Mouse (Mus musculus) ES-CJ7 (cell line): ENCODE results near the gene Fzr1.
A peak's percentile ranks its signal among the peaks of the same experiment; 100 is the strongest.

Source experiments
- DNase-seq: peaks from one replicate; pipeline ENCODE4 v3.0.0; 2011; ENCODE audit warnings: low read depth, low spot score

Gene Fzr1

DNA sequence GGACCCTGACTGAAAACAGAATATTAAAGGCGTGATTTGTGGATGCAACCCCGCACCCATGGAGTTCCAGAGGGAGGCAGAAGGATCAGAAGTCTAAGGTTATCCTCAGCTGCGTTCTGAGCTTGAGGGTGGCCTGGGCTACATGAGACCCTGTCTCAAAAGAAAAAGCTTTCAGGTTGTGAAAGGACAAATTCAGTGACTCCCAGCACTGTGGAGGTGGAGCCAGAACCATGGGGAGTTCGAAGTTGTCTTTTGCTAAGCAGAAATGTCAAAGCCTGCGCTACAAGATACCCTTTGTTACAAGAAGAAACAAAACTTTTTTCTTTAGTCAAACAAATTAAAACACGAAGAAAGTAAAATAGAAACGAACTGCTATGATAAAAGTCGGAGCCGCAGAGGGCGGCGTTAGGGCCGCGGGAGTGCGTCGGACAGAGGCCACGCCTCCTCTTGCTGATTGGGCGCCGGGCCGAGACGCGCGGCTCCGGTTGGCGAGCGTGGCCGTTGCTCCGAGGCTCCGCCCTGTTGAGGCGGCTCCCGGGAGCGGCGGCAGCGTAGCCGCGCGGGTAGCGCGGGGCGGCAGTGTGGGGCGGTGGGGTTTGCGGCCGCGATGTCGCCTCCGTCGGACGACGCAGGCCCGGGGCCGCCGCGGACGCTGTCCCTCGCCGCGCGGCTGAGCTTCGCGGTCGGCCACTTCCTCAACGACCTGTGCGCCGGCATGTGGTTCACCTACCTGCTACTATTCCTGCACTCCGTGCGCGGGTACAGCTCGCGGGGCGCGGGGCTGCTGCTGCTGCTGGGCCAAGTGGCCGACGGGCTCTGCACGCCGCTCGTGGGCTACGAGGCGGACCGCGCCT lies 21.1 kb downstream of the Fzr1 start, which contains the start of gene Mfsd12:
Gene Mfsd12 (plus strand): TSS at position 501 of the 854 bp plus-strand sequence.
- peak; percentile 81 for DNase-seq

DNA sequence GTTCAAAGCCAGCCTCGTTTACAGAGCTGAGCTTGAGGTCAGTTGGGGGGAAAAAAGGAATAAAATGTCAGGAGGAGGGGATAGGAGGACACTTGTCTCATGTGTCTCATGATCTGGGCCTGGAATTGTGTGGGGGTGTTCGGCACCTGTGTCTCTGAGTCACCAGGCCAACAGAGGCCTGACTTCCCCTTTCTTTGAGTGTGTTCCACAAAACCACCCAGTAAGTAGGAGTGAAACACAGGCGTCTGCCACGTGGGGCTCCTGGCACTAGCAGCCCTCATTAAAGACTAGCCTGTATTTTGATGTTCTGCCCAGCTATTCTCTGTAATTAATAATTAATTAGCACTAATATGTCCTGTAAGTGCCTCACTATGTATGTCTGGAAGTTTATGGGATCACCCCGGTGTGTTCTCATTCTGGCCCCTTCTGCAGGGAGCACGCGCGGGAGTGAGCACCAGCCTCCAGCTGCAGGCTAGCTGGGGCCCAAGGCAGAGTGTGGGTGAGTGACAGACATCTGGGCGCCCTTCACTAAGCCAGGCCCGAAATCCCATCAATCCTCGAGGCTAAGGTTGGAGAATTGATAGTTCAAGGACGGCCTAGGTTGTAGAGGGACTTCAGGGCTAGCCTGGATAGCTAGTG lies 21.8 kb downstream of the Fzr1 start:
- no peak for DNase-seq

DNA sequence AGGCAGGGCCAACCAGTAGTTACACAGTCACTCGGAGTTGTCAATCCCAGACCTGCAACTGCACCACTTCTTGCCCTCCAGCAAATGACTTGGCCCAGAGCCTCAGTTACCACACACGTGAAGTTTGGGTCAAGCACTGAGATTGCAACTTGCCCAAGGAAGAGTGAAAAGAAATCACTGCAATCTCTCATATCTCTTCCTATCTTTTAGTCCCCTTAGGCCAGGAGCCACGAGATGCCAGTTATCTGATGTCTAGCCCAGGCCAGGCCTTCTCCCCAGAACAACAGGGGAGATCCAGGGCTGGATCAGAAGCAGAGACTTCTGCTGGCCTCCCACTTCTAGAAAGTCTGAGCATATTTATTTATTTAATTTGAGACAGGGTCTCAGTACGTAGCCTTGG lies 22.8 kb downstream of the Fzr1 start:
- DNase-seq = no peak

DNA sequence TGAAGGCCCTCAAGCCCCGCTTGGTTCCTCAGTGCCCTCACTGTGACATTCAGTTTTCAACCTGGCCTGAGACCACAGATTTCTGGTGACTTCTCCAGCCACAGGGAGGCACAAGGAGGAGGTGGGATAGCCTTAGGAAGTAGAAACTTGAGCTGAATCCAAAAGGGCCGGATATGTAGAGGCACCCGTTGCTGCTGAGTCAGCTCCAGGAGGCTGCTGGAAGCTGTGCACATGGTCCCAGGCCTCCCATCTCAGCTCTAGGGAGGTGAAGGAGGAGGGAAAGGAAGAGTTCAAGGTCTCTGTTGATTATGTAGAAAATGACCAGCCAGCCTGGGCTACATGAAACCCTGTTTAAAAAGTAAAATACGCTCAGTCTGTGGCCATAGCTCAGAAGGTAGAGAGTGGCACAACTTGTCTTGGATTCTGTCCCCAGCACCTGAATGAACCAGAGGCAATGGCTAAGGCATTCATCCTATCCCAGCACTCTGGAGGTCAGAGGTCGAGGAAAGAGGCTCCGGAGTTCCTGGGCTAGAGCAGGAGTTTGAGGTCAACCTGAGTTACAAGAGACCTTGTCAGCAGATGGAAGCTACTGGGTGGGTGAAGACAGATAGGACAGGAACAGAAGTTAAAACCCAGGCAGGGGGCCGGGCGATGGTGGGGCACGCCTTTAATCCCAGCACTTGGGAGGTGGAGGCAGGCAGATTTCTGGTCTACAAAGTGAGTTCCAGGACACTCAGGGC lies 23.4 kb downstream of the Fzr1 start:
- peak; percentile 80 for DNase-seq

DNA sequence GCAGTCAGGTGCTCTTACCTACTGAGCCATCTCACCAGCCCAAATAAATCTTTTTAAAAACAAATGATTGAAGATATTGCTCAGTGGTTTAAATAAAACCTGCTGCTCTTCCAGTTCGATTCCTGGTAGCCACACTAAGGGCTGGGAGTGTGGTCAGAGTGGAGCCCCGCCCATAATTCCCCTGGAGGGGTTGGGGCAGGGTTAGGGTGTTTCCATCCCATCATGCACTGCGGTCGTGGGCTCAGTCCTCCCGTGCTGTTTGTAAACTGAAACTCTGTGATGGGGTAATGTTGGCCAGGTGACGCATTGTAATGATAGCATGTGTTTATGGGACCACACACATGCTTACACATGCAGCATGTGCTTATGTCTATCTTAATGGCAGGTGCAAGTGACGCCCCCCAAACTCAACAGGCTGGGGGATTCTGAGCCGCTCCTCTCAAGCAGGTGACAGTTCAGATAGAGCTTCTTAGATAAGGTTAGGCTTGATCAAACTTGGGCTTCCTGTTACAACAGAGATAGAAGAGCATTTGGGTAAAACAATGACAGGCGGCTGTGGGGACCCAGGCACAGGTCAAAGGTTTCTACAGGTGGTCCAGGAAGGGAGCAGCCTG lies 26.5 kb downstream of the Fzr1 start:
- DNase-seq = peak; percentile 89

DNA sequence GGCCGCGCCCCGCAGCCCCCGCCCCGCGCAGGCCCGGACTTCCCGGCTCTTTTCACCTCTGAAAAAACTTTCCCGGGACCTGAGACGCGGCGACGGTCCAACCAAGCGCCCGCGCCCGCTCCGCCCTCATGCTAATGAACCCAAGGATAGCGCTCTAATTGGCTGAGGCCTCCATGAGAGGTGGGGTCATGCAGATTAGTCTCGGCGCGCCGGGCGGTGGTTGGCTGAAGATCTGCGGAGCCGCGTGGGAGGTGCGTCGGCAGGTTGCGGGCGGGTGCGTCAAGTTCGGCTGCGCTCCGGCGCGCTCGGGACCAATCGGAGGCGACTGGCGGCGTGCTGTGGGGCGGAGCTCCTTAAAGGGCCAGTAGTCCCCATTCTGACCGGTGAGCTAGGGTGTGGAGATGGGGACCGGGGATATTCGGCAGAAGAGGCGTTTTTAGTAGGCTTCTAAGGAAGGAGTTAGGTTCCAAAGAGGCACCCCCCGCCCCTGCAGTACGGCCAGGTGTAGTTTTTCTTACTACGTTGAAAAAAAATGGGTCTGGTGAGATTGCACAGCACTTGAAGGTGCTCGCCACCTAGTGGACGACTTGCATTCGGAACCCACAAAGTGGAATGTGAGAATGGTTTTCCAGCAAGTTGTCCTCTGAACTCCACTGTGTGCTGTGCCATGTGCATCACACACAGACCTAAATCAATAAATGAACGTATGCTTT lies 27.8 kb downstream of the Fzr1 start, which contains the start of gene Hmg20b:
Gene Hmg20b (minus strand): TSS at position 130 of the 713 bp plus-strand sequence.
- DNase-seq = peak; percentile 99

DNA sequence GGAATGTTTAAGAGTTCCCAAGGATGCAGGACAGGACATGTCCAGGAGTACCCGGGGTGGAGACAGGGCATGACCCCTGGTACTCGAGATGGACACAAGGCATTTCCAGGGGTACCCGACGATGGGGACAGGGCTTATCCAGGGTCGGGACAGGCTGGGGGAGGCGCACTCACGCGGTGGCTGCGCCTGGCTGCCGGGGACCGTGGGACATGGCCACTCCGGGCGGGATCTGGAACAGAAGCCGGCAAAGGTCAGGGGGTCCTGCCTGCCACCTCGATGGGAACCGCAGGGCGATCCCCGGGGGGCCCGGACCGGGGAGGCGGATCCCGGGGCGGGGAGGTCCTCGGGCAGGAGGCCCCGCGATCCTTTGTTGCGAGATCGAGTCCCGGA lies 28.4 kb downstream of the Fzr1 start:
- DNase-seq = no peak

DNA sequence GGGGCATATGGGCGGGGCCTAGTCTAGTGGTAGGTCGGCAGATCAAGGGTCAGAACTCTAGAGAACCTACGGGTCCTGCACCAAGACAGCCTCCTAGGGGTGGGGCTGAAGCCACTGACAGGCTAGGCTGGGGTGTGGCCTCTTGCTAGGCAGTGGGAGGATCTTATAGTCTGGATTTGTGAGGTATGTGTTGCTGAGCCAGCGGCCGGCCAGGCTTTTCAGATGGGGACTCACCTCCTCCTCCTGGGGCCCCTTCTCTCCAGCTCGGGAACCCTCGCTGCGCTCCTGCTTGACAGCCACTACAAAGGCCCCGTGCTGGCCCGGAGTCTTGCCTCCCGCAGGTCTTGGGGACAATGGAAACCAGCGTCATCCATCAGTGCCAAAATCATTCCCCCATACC lies 29.2 kb downstream of the Fzr1 start:
- peak; percentile 95 for DNase-seq

DNA sequence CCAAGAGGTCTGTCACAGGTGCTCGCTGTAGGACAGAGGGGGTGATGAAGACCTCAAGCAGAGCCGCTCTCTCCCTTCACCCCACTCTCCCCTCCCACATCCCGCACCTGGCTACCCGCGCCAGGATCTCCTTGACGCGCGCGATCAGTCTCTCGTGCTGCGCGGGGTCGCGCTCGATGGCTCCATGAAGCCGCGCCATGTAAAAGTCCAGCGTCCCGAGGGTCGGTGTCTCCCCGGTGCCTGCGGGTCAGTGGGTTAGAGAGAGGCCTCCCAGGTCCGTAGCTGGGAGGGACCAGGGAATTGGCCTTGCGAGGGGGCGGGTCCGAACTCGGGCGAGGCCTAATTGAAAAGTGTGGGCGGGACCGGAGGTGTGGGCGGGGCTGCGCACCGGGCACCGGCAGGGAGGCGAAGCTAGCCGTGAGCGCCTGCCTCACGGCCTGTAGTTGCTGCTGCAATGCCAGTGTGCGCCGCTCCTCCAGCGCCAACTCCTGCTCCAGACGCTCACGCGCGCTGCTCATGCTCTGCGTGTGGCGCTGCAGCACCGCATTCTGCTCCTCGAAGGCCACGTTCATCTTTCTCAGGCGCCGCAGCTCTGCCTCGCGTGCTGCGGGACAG lies 31.8 kb downstream of the Fzr1 start:
- peak; percentile 86 for DNase-seq

DNA sequence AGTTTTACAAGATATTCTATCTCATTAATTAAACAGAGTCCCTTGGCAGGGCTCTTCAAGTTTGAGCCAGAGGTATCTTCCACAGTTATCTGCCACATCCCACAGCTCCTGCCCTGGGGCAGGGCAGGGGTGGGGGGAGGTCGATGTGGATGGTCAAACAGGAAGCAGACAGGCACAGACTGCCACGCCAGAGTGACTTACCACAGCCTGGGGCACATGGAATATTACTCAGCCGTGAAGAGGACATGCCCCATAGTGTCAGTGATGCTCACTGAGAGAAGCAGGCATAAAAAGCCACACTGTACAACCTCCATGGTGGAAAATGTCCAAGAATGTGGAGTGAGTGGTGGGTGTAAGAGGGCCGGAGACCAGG lies 33.2 kb downstream of the Fzr1 start:
- DNase-seq = no peak

DNA sequence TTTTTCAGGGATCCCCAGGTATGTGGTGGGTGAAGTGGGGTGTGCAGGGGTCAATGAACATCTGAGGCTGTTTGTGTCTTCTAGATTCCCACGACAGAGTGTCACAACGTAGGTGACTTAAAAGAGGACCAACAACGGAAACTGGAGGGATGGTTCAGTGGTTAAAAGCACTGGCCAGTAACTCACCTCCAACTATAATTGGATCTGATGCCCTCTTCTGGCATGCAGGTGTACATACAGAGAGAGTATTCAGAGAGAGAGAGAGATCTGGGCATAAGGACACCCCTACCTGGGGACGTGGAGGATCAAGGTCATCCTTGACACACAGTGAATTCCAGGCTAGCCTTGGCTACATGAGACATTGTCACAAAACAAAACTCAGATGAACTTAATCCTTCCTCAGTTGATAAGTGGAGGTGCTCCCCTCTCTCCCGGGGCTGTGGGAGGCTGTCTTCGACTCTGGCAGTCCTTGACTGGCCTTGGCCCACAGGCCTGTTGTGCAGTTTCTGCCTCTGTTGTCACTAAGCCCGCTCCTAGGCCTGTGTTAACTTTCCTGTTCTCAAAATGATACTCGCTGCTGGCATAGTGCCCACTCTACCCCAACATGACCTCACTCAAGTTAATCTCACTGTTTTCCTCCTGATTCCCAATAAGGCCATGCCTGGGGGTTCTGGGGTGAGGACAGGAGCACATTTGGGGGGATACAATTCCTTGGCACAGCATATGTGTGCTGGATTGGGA lies 33.7 kb downstream of the Fzr1 start:
- no peak for DNase-seq

DNA sequence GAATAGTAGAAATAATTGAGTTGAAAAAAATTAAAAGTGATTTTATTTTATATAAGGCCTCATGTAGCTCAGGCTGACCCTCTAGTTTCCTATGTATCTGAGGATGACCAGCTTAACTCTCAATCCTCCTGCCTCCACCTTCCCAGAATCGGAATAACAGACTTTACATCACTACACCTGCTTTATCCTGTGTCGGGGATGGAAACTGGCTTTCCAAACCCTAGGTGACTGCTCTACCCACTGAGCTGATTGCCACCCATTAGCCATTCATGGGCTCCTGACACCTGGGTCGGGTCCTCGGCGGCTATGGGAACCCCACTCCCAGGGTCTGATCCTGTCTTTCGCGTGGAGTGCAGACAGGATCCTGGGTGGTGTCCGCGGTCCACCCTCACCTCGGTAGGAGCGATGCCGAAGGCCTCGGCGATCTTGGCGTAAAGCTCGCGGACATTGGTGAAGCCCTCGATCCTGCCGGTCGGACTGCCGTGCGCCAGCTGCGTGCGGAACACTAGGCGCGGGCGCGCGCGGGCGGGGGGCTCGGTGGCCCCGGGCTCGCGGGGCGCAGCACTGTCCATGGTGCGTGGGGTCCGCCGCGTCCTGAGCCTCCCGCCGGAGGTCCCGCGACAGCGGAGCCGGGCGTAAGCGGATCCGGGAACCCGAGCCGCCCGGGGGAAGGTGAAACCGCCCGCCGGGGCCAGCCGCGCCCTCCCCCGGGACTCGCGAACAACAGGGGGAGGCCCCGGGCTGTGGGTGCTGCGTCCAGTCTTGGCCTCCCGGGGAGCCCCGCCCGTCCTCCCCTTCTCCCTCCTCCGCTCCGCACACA lies 35.4 kb downstream of the Fzr1 start, which contains the start of gene Gipc3:
Gene Gipc3 (minus strand): TSS at position 581 of the 820 bp plus-strand sequence.
- DNase-seq = no peak

DNA sequence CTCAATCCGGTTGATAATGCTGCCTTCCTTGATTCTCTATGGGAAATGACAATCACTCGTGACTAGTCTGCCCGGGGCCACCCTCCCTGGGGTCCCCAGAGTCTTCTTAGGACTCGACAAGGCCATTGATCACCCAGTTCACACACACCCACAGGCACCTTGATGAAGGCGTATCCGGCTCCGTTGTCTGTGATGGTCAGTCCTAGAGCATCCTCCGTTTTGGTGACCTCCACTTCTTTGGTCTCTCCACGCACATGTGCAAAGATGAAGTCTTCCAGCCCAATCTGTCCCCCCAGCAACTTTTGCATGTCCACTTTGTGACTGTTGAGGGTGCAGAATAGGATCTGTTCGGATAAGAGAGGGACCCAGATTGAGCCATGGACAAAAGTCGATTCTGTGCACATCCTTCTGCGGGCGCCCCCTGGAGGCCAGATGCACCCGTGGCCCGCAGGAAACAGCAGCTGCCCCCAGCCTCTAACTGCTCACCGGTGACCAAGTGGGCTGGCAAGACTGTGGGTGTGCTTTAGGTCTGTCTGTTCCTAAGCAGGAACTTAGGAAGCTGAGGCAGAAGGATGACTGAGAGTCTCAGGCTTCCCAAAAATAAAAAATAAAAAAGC lies 36.9 kb downstream of the Fzr1 start:
- peak; percentile 69 for DNase-seq

DNA sequence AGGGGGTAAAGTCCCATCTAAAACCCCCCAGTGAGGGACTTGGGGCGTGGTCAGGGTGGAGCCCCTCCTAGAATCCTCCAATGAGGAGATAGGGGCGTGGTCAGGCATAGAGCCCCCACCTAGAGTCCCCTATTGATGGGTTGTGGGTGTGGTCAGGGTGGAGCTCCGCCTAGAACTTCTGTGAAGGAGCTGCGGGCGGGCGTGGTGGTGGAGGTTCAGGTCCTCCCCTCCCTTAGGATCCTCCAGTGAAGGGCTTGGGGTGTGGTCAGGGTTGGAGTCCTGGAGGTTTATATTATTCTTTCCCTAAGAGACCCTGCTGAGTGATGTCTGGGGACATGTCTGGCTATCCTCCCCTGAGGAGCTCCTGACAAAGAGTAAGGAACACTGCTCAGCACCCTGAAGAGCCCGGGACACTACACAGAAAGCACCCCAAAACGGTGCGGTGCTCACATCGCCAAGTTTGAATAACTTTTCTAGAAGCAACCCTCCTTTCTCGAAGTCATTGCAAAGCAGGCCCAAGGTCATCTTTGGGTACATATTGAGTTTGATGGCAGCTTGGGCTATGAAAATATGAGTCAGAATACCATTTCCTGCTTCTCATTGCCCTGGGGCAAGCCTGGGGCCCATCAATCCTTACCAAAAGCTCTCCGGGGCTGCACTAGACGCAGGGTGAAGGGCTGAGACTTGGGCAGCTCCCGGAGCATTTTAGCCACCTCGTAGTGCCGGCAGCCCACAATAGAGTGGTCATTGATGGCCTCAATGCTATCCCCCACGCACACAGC lies 37.6 kb downstream of the Fzr1 start:
- peak; percentile 97 for DNase-seq

DNA sequence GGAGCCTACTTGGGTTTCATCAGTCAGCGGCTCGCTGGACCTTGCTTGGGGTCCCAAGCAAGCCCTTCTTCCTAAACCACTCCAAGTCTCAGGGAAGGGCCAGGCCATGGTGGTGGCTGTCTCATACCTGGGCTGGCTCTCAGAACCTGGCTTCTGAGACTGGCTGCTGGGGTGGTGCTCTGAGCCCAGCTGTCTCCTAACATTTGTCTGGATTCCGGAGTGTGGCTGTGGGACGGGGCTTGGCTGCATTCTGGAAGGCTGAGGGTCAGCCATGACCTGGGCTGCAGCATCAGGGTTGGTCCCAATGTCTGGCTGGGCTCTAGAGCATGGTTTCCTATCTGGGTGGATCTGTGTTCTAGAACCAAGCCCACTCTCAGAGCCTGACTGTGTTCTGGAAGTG lies 41.8 kb downstream of the Fzr1 start:
- DNase-seq = no peak

DNA sequence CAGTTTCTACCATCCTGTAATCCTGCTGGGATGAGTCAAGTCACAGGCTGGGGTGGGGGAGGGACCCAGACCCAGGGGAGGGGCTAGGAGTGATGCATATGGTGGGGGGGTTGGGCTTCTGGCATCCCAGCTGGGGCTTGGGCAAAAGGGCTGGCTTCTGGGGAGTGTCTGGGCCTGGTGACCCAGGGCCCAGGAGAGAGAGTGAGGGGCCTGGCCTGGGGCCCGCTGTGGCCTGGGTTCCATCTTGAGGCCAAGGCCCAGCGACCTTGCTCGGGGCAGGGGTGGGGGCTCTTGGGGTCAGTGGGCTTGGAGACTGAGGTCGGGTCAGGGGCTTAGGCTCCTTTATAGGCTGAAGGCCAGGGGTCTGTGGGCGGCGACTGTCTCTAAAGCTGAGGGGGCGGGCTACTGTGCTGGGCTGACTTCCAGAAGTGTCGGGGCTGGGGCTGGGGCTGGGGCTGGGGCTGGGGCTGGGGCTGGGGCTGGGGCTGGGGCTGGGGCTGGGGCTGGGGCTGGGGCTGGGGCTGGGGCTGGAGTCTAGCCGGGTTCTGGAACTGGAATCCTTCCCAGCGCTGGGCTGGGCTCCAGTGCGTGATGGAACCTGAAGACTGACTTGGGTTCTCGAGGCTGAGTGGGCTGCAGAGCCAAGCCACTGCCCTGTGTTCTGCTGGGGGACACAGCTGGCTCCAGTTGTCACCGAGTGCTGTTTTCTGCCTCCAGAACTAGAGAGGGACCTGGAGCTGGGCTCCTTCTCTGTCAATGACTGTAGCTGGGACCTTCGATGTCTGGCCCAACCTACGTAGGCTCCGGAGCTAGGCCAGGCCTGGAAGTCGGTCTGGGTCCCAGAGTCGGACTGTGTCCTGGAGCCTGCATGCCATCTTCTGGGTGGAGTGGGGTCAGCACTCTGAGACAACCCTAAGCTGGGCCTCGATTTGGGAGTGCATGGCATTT lies 42.6 kb downstream of the Fzr1 start:
- no peak for DNase-seq

DNA sequence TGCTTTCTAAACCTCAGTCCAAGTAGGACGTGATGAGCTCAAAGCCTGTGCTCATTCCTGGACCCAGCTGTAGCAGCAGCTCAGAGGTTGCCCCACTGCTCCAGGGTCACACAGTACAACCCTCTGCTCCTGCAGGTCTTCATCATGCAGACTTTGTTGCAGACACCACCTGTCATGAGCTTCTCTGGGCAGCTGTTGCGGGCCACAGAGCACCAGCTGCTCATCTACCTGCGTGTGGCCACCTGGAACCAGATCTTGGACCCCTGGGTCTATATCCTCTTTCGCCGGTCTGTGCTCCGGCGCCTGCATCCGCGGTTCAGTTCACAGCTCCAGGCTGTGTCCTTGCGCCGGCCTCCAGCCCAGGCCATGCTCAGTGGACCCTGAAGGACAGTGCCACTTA lies 44.0 kb downstream of the Fzr1 start:
- DNase-seq = no peak
